Mouse (Mus musculus) midbrain, embryonic 16.5 days (tissue): Measurements from ENCODE around the gene Gm9918. TPM values are rescaled to one million over a fixed set of nuclear protein-coding genes. Genes with fewer than 3 reads are reported as not detected.

ENCODE experiments used
- ATAC-seq: fragments of 200-750 bp; cut with Nextera tagmentation; 2 replicates; pipeline ENCODE4 v1.8.0; 2017; ENCODE audit warnings: moderate TSS enrichment
- H3K27ac ChIP-seq: fragments of 300-500 bp; sonication (generic); 2 replicates; pipeline ENCODE4 v1.5.1; 2014; ENCODE audit warnings: mild to moderate bottlenecking, low read length, mixed read lengths
- H3K27me3 ChIP-seq: fragments of 300-500 bp; sonication (generic); 2 replicates; pipeline ENCODE4 v1.6.1; 2014; ENCODE audit warnings: low read depth, low read length, mixed read lengths; ENCODE audit not compliant: control insufficient read depth, insufficient read depth
- H3K36me3 ChIP-seq: fragments of 300-500 bp; sonication (generic); 2 replicates; pipeline ENCODE4 v1.6.1; 2014; ENCODE audit warnings: mild to moderate bottlenecking, low read length, moderate library complexity, mixed read lengths; ENCODE audit not compliant: control insufficient read depth, insufficient read depth
- H3K4me1 ChIP-seq: fragments of 300-500 bp; sonication (generic); 2 replicates; pipeline ENCODE4 v1.6.1; 2014; ENCODE audit warnings: mild to moderate bottlenecking, low read length, mixed read lengths; ENCODE audit not compliant: control insufficient read depth, insufficient read depth
- H3K4me2 ChIP-seq: fragments of 300-500 bp; sonication (generic); 2 replicates; pipeline ENCODE4 v1.6.1; 2014; ENCODE audit warnings: mild to moderate bottlenecking, low read length, mixed read lengths
- H3K4me3 ChIP-seq: fragments of 300-500 bp; sonication (generic); 2 replicates; pipeline ENCODE4 v1.5.1; 2014; ENCODE audit warnings: low read depth, mild to moderate bottlenecking, low read length, moderate library complexity, mixed read lengths
- H3K9ac ChIP-seq: fragments of 300-500 bp; sonication (generic); 2 replicates; pipeline ENCODE4 v1.6.1; 2014; ENCODE audit warnings: low read depth, low read length, mixed read lengths
- H3K9me3 ChIP-seq: fragments of 300-500 bp; sonication (generic); replicated peaks from 2 replicates; pipeline ENCODE4 v1.6.1; 2014; ENCODE audit warnings: mild to moderate bottlenecking, low read length, mixed read lengths; ENCODE audit not compliant: control insufficient read depth, poor library complexity, severe bottlenecking
- WGBS: fragments of 180-500 bp; shearing (Covaris S2); extraction: QIAGEN DNeasy Blood & Tissue Kit; methylation state at CpG from one replicate; pipeline ENCODE4 v1.1.7; 2014; 5-methylcytosine and 5-hydroxymethylcytosine counted together
- polyA plus RNA-seq: library from polyadenylated mRNA; unstranded; fragments of >200 nt; fragmentation: Nextera tagmentation; extraction: Ambion mirVana; gene quantifications from 2 replicates; pipeline ENCODE4 v1.2.1, GENCODE M21; 2015

The Gm9918 gene
- polyA plus RNA-seq, 1 experiment from 2014 or later = not detected

- no peaks in the 10 kb centered on the region for H3K36me3 ChIP-seq
- no peaks in the 10 kb centered on the region for H3K9me3 ChIP-seq
- H3K27me3 ChIP-seq = peaks cover 9% of the 10 kb centered on the region
- no peaks in the 10 kb centered on the region for H3K4me1 ChIP-seq
- no peak for ATAC-seq
- H3K27ac ChIP-seq = no peak overlapping the region
- H3K4me2 ChIP-seq = no peak overlapping the region
- no peak overlapping the region for H3K4me3 ChIP-seq
- 73% methylated on average over 2 of the region's 2 CpGs for WGBS
- H3K9ac ChIP-seq = no peak overlapping the region
Observed at GRCm38 (mm10) chr15:102263037-102263436, 7.3 kb upstream of the Gm9918 start.

- H3K27me3 ChIP-seq = peaks cover 5% of the 10 kb centered on the region
- ATAC-seq = no peak
- H3K4me1 ChIP-seq = no peaks in the 10 kb centered on the region
- 88% methylated on average over 5 of the region's 5 CpGs for WGBS
- no peaks in the 10 kb centered on the region for H3K36me3 ChIP-seq
- H3K4me2 ChIP-seq = no peak overlapping the region
- H3K9ac ChIP-seq = no peak overlapping the region
- no peak overlapping the region for H3K4me3 ChIP-seq
- no peak overlapping the region for H3K27ac ChIP-seq
- no peaks in the 10 kb centered on the region for H3K9me3 ChIP-seq
Observed at GRCm38 (mm10) chr15:102265548-102265947, 4.8 kb upstream of the Gm9918 start.

- Histone ChIP-seq H3K4me1 (no peaks in the 10 kb centered on the region), H3K9me3 (no peaks in the 10 kb centered on the region), H3K27me3 (peaks cover 12% of the 10 kb centered on the region), H3K9ac (no peak overlapping the region), H3K4me3 (no peak overlapping the region), H3K4me2 (no peak overlapping the region), H3K27ac (no peak overlapping the region), H3K36me3 (no peaks in the 10 kb centered on the region)
- 14% methylated on average over 3 of the region's 3 CpGs for whole genome bisulfite sequencing
- ATAC-seq = no peak
Observed at GRCm38 (mm10) chr15:102271441-102271840, 1.1 kb downstream of the Gm9918 start.

GRCm38 (mm10) chr15:102273982-102274716 is 3.8 kb downstream of the Gm9918 start:
- H3K9ac ChIP-seq = no peak overlapping the region
- peaks cover 12% of the 10 kb centered on the region for H3K27me3 ChIP-seq
- no peaks in the 10 kb centered on the region for H3K36me3 ChIP-seq
- H3K4me3 ChIP-seq = no peak overlapping the region
- peaks cover 5% of the 10 kb centered on the region; the same call in 1 of the 2 replicates for H3K4me1 ChIP-seq
- H3K27ac ChIP-seq = no peak overlapping the region
- no peak overlapping the region for H3K4me2 ChIP-seq
- 73% methylated on average over 6 of the region's 6 CpGs for WGBS
- no peak for ATAC-seq
- H3K9me3 ChIP-seq = no peaks in the 10 kb centered on the region

- 35% methylated on average over 7 of the region's 7 CpGs for WGBS
Observed at GRCm38 (mm10) chr15:102278726-102279091, 8.3 kb downstream of the Gm9918 start.

GRCm38 (mm10) chr15:102279092-102279782 is 8.9 kb downstream of the Gm9918 start, which contains the start of gene Mfsd5:
Gene Mfsd5 (plus strand): TSS chr15:102279454.
- Histone ChIP-seq H3K4me2 (peak within 1 kb of the TSS; percentile 79), H3K9me3 (no peaks in the 10 kb centered on the region), H3K9ac (peak within 1 kb of the TSS; percentile 91), H3K4me3 (peak within 1 kb of the TSS; percentile 90), H3K36me3 (peaks cover 7% of the 10 kb centered on the region; the same call in 1 of the 2 replicates), H3K27ac (peak within 1 kb of the TSS; percentile 89), H3K4me1 (peaks cover 17% of the 10 kb centered on the region), H3K27me3 (no peaks in the 10 kb centered on the region)
- ATAC-seq = peak; percentile 92
- WGBS = under 1% methylated on average over 64 of the region's 65 CpGs

More at GRCm38 (mm10) chr15:102278726-102279091, 8.3 kb downstream of the Gm9918 start:
- peaks cover 17% of the 10 kb centered on the region for H3K4me1 ChIP-seq
- peak overlapping the region; percentile 90 for H3K4me3 ChIP-seq
- no peaks in the 10 kb centered on the region for H3K9me3 ChIP-seq
- H3K9ac ChIP-seq = peak overlapping the region; percentile 91
- H3K36me3 ChIP-seq = peaks cover 7% of the 10 kb centered on the region; the same call in 1 of the 2 replicates
- H3K4me2 ChIP-seq = peak overlapping the region; percentile 79
- no peaks in the 10 kb centered on the region for H3K27me3 ChIP-seq
- ATAC-seq = peak; percentile 2; the same call in 1 of the 2 replicates
- H3K27ac ChIP-seq = peak overlapping the region; percentile 89

- Histone ChIP-seq H3K4me2 (peak overlapping the region; percentile 79), H3K4me3 (peak overlapping the region; percentile 90), H3K27ac (peak overlapping the region; percentile 89), H3K9me3 (no peaks in the 10 kb centered on the region), H3K9ac (peak overlapping the region; percentile 91), H3K4me1 (peaks cover 17% of the 10 kb centered on the region), H3K36me3 (peaks cover 7% of the 10 kb centered on the region; the same call in 1 of the 2 replicates), H3K27me3 (no peaks in the 10 kb centered on the region)
- peak; percentile 44 for ATAC-seq
- 32% methylated on average over 13 of the region's 13 CpGs for WGBS
Observed at GRCm38 (mm10) chr15:102279783-102280520, 9.6 kb downstream of the Gm9918 start.

GRCm38 (mm10) chr15:102280623-102281022 is 10.3 kb downstream of the Gm9918 start:
- no peak for ATAC-seq
- peak overlapping the region; percentile 90; the same call in 1 of the 2 replicates for H3K4me3 ChIP-seq
- H3K27ac ChIP-seq = no peak overlapping the region
- H3K27me3 ChIP-seq = no peaks in the 10 kb centered on the region
- H3K9me3 ChIP-seq = no peaks in the 10 kb centered on the region
- H3K36me3 ChIP-seq = peaks cover 7% of the 10 kb centered on the region; the same call in 1 of the 2 replicates
- H3K4me2 ChIP-seq = peak overlapping the region; percentile 79
- peaks cover 17% of the 10 kb centered on the region for H3K4me1 ChIP-seq
- 95% methylated on average over 19 of the region's 19 CpGs for WGBS
- H3K9ac ChIP-seq = no peak overlapping the region
